Mouse (Mus musculus): ENCODE measurements around the gene Mtmr10.

The Mtmr10 gene

GRCm38 (mm10) chr7:64291722-64292121 is 4.3 kb downstream of the Mtmr10 start:
- DNase-seq (ENCODE audit: low read depth): no peak

GRCm38 (mm10) chr7:64296286-64297010 is 9.0 kb downstream of the Mtmr10 start:
- DNase-seq (ENCODE audit: low read depth): no peak

GRCm38 (mm10) chr7:64310241-64310640 is 22.8 kb downstream of the Mtmr10 start:
- DNase-seq (ENCODE audit: low read depth): no peak

GRCm38 (mm10) chr7:64310756-64311155 is 23.3 kb downstream of the Mtmr10 start:
- no peak for DNase-seq (ENCODE audit: low read depth)

GRCm38 (mm10) chr7:64312811-64313210 is 25.4 kb downstream of the Mtmr10 start:
- no peak for DNase-seq (ENCODE audit: low read depth)

GRCm38 (mm10) chr7:64321125-64321524 is 33.7 kb downstream of the Mtmr10 start:
- DNase-seq (ENCODE audit: low read depth): no peak

GRCm38 (mm10) chr7:64321658-64322057 is 34.2 kb downstream of the Mtmr10 start:
- DNase-seq (ENCODE audit: low read depth): no peak

- peak; percentile 67 for DNase-seq (ENCODE audit: low read depth)
Observed at GRCm38 (mm10) chr7:64326892-64327291, 39.4 kb downstream of the Mtmr10 start.

GRCm38 (mm10) chr7:64327486-64327885 is 40.0 kb downstream of the Mtmr10 start:
- DNase-seq (ENCODE audit: low read depth): no peak

- DNase-seq (ENCODE audit: low read depth): no peak
Observed at GRCm38 (mm10) chr7:64331309-64331708, 43.9 kb downstream of the Mtmr10 start.

- DNase-seq (ENCODE audit: low read depth): no peak
Observed at GRCm38 (mm10) chr7:64332686-64333085, 45.2 kb downstream of the Mtmr10 start.

GRCm38 (mm10) chr7:64347813-64348212 is 60.4 kb downstream of the Mtmr10 start:
- no peak for DNase-seq (ENCODE audit: low read depth)

- no peak for DNase-seq (ENCODE audit: low read depth)
Observed at GRCm38 (mm10) chr7:64349147-64349861, 61.9 kb downstream of the Mtmr10 start.

- DNase-seq (ENCODE audit: low read depth): no peak
Observed at GRCm38 (mm10) chr7:64351087-64351486, 63.6 kb downstream of the Mtmr10 start.

- no peak for DNase-seq (ENCODE audit: low read depth)
Observed at GRCm38 (mm10) chr7:64354206-64354605, 66.8 kb downstream of the Mtmr10 start.

- DNase-seq (ENCODE audit: low read depth): no peak
Observed at GRCm38 (mm10) chr7:64356661-64357060, 69.2 kb downstream of the Mtmr10 start.

- no peak for DNase-seq (ENCODE audit: low read depth)
Observed at GRCm38 (mm10) chr7:64357405-64357804, 70.0 kb downstream of the Mtmr10 start.

GRCm38 (mm10) chr7:64358666-64359065 is 71.2 kb downstream of the Mtmr10 start:
- DNase-seq (ENCODE audit: low read depth): no peak

- no peak for DNase-seq (ENCODE audit: low read depth)
Observed at GRCm38 (mm10) chr7:64359943-64360585, 72.6 kb downstream of the Mtmr10 start.

- no peak for DNase-seq (ENCODE audit: low read depth)
Observed at GRCm38 (mm10) chr7:64360586-64360945, 73.1 kb downstream of the Mtmr10 start.

GRCm38 (mm10) chr7:64365863-64366262 is 78.4 kb downstream of the Mtmr10 start:
- no peak for DNase-seq (ENCODE audit: low read depth)

GRCm38 (mm10) chr7:64369841-64370240 is 82.4 kb downstream of the Mtmr10 start:
- DNase-seq (ENCODE audit: low read depth): no peak
